Mouse (Mus musculus) intestine, postnatal 0 days (tissue): ENCODE measurements around the gene Whrn. TPM values are rescaled to one million over a fixed set of nuclear protein-coding genes. Genes with fewer than 3 reads are reported as not detected.
A peak's percentile ranks its signal among the peaks of the same experiment; 100 is the strongest.

Experiments
- ATAC-seq: fragments of 200-750 bp; cut with Nextera tagmentation; 2 replicates; pipeline ENCODE4 v1.8.0; 2017; ENCODE audit warnings: mild to moderate bottlenecking, moderate TSS enrichment, moderate library complexity
- H3K27ac ChIP-seq: fragments of 300-500 bp; sonication (generic); 2 replicates; pipeline ENCODE4 v1.5.1; 2014; ENCODE audit warnings: mild to moderate bottlenecking, low read depth, low read length, moderate library complexity
- H3K27me3 ChIP-seq: fragments of 300-500 bp; sonication (generic); replicated peaks from 2 replicates; pipeline ENCODE4 v1.6.1; 2014; ENCODE audit warnings: low read length, mixed read lengths; ENCODE audit not compliant: control insufficient read depth, insufficient read depth
- H3K36me3 ChIP-seq: fragments of 300-500 bp; sonication (generic); 2 replicates; pipeline ENCODE4 v1.6.1; 2014; ENCODE audit warnings: mild to moderate bottlenecking, moderate library complexity; ENCODE audit not compliant: control insufficient read depth, insufficient read depth
- H3K4me1 ChIP-seq: fragments of 300-500 bp; sonication (generic); replicated peaks from 2 replicates; pipeline ENCODE4 v1.6.1; 2014; ENCODE audit warnings: antibody characterized with exemption, low read length, mixed read lengths; ENCODE audit not compliant: control insufficient read depth, insufficient read depth
- H3K4me2 ChIP-seq: fragments of 300-500 bp; sonication (generic); replicated peaks from 2 replicates; pipeline ENCODE4 v1.6.1; 2014; ENCODE audit warnings: low read depth, mild to moderate bottlenecking, moderate library complexity
- H3K4me3 ChIP-seq: fragments of 300-500 bp; sonication (generic); 2 replicates; pipeline ENCODE4 v1.5.1; 2014; ENCODE audit warnings: low read depth, low read length
- H3K9ac ChIP-seq: fragments of 300-500 bp; sonication (generic); 2 replicates; pipeline ENCODE4 v1.6.1; 2014; ENCODE audit warnings: mild to moderate bottlenecking, low read depth, low read length
- H3K9me3 ChIP-seq: fragments of 300-500 bp; sonication (generic); 2 replicates; pipeline ENCODE4 v1.6.1; 2016; ENCODE audit warnings: mixed run types; ENCODE audit not compliant: control insufficient read depth
- CTCF ChIP-seq: sonication (generic); IDR thresholded peaks from 2 replicates; pipeline ENCODE4 v1.5.1; 2016; ENCODE audit warnings: low read depth, mild to moderate bottlenecking, control low read depth, antibody characterized with exemption, moderate library complexity
- WGBS: fragments of 180-500 bp; shearing (Covaris S2); extraction: QIAGEN DNeasy Blood & Tissue Kit; methylation state at CpG from one replicate; pipeline ENCODE4 v1.1.7; 2014; 5-methylcytosine and 5-hydroxymethylcytosine counted together
- polyA plus RNA-seq: library from polyadenylated mRNA; unstranded; fragments of >200 nt; fragmentation: Nextera tagmentation; extraction: Ambion mirVana; gene quantifications from 2 replicates; pipeline ENCODE4 v1.2.1, GENCODE M21; 2015

Whrn gene
- polyA plus RNA-seq, 1 experiment from 2014 or later: 1.3 TPM

DNA sequence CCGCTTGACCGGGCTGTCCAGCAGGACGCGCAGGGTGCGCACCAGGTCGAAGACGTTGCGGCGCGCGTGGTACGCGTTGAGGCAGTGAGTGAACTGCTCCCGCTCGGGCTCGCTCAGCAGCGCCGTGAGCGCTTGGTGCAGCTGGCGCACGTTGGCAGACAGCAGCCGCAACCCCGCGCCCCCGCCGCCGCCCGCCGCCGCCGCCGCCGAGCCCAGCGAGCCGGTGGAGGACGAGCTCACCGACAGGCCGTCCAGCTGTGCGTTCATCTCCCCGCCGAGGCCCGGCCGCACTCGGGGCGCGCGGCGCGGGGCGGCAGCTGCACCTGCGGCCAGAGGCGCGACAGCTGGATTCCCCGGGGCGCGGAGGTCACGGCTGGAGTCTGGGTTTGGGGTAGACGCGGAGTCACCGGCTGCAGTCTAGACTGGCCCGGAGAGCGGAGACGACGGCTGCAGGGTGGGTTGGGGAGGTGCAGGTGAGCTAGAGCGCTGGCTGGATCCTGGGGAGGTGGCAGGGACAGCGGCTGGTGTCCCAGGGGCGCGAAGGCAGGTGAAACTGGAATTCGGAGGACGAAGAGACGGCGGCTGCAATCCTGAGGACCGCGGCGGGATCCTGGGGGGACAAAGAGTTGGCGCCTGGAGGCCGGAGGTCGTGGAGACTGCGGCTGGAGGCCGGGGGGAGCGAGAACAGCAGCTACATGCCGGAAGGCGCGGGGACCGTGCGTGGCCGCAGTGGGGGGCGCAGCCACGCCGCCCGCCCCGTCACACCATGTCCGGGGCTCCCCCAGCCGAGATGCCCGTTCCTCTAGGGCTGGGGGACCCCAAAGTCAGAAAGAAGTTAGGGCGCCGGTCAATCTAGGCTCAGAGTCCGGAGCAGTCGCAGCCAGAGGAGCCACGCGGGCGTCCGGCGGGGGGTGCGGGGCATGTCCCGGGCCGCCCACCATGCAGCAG lies 550 bp downstream of the Whrn start:
- Histone ChIP-seq H3K4me3 (peak overlapping the region; percentile 61), H3K27me3 (peaks cover 3% of the 10 kb centered on the region; the same call in 1 of the 2 replicates), H3K36me3 (no peaks in the 10 kb centered on the region), H3K4me2 (peak overlapping the region; percentile 100), H3K27ac (peak overlapping the region; percentile 60), H3K9me3 (no peaks in the 10 kb centered on the region), H3K4me1 (no peaks in the 10 kb centered on the region; the same call in 1 of the 2 replicates), H3K9ac (peak overlapping the region; percentile 59)
- TF ChIP-seq CTCF: no peak
- under 1% methylated on average over 90 of the region's 107 CpGs for WGBS
- peak; percentile 70 for ATAC-seq

- 0 out of 2 replicates have a peak overlapping the region, but pooled peaks have one; percentile 59 for H3K9ac ChIP-seq
- peak overlapping the region; percentile 61 for H3K4me3 ChIP-seq
- WGBS: 5% methylated on average over 43 of the region's 43 CpGs
- H3K36me3 ChIP-seq: no peaks in the 10 kb centered on the region
- TF ChIP-seq CTCF: peak; percentile 50
- 0 out of 2 replicates have a peak, but pooled peaks have one; percentile 1 for ATAC-seq
- no peaks in the 10 kb centered on the region; the same call in 1 of the 2 replicates for H3K4me1 ChIP-seq
- H3K27me3 ChIP-seq: 0 out of 2 replicates have a peak, but pooled peaks cover 3% of the 10 kb centered on the region
- peak overlapping the region; percentile 100 for H3K4me2 ChIP-seq
- no peaks in the 10 kb centered on the region for H3K9me3 ChIP-seq
- no peak overlapping the region for H3K27ac ChIP-seq
Observed at GRCm38 (mm10) chr4:63494401-63494966, 1.3 kb downstream of the Whrn start.

DNA sequence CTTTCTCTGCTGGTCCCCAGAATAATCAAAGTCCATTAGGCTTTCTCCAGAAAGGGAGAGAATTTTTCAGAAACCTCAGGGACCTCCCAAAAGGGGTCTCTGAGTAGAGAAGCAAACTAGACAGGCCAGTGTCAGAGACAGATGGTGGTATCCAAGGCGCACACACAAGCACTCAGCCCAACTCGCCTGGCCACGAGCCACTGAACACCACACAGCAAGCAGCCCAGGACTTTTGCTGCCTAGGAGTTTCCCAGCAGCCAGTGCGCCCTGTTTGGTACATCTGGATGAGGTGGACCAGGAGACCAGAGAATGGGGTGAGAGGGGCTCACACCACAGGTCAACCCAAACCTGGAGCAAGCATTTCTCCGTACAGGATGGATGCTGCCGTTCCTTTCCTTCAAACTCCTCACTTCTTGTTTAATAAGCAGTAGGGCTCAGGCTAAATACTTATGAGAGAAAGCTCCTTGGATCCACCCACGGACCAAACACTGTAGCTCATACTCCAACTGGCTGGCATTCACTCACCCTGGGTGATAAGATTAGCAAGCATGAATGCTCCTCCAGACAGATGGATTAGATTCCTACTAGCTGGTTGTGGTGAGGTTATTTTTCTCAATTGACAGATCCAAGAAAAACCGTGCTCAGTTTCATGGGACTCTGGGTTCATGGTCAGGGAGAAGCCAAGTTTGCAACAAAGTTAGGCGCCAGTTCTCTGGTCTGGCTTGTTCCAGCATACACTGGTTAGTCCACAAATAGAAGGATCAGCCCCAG lies 2.3 kb downstream of the Whrn start:
- ATAC-seq: no peak
- Histone ChIP-seq H3K4me3 (peak overlapping the region; percentile 61; the same call in 1 of the 2 replicates), H3K9ac (no peak overlapping the region), H3K36me3 (no peaks in the 10 kb centered on the region), H3K4me1 (no peaks in the 10 kb centered on the region; the same call in 1 of the 2 replicates), H3K9me3 (no peaks in the 10 kb centered on the region), H3K4me2 (peak overlapping the region; percentile 100), H3K27ac (no peak overlapping the region), H3K27me3 (0 out of 2 replicates have a peak, but pooled peaks cover 3% of the 10 kb centered on the region)
- TF ChIP-seq CTCF: no peak
- 79% methylated on average over 9 of the region's 9 CpGs for WGBS

DNA sequence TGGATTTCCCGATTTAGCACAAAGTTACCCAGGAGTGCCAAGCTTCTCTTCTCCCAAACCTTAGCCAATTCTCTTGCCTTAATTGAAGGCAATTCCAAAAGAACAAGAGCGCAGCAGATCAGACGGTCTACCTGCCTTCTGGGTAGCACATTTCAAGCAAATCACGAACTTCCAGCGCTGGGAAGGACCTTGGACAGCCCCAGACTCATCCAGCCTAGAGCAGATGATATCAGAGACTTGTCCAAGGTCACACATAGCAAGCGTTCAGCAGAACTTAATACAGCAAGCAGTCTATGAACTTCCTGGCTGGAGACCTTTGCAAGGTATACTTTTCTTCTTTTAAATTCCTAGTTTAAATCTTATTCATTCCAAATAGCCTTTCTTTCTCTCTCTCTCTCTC lies 4.3 kb downstream of the Whrn start:
- H3K27me3 ChIP-seq: 0 out of 2 replicates have a peak, but pooled peaks cover 3% of the 10 kb centered on the region
- no peaks in the 10 kb centered on the region for H3K9me3 ChIP-seq
- TF ChIP-seq CTCF: no peak
- no peak overlapping the region for H3K4me2 ChIP-seq
- no peak overlapping the region for H3K9ac ChIP-seq
- no peak overlapping the region for H3K4me3 ChIP-seq
- no peak overlapping the region for H3K27ac ChIP-seq
- ATAC-seq: no peak
- 74% methylated on average over 6 of the region's 6 CpGs for WGBS
- H3K36me3 ChIP-seq: no peaks in the 10 kb centered on the region
- H3K4me1 ChIP-seq: no peaks in the 10 kb centered on the region; the same call in 1 of the 2 replicates

DNA sequence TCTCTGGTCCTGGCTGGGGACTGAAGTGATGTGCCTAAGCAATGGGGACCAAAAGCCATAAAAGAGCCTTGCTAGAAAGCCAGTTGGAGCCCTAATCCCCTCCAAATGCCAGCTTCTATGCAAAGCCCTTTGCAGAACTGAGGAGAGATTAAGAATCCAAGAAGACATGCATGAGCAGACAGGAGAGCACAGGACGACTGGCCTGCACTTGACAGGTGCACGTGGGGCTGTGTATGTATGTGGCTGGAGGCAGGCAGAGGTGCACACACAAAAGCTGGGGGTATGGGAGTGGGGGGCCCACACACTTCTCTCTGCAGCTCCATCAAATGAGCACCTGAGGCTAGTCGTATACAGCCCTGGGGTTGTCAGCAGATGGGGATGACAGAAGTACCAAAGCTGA lies 5.6 kb downstream of the Whrn start:
- H3K36me3 ChIP-seq: no peaks in the 10 kb centered on the region
- H3K27me3 ChIP-seq: 0 out of 2 replicates have a peak, but pooled peaks cover 3% of the 10 kb centered on the region
- no peak overlapping the region for H3K4me2 ChIP-seq
- no peaks in the 10 kb centered on the region for H3K4me1 ChIP-seq
- ATAC-seq: no peak
- TF ChIP-seq CTCF: no peak
- no peak overlapping the region for H3K27ac ChIP-seq
- 75% methylated on average over 3 of the region's 3 CpGs for WGBS
- H3K9me3 ChIP-seq: no peaks in the 10 kb centered on the region
- no peak overlapping the region for H3K9ac ChIP-seq
- H3K4me3 ChIP-seq: no peak overlapping the region
